Mouse (Mus musculus) neural tube, embryonic 14.5 days (tissue): Measurements from ENCODE around the gene Olfr1532-ps1. TPM values are rescaled to one million over a fixed set of nuclear protein-coding genes. Genes with fewer than 3 reads are reported as not detected.
"Not testable (repeated sequence)": the region's sequence is repeated elsewhere in the genome, so short reads cannot be mapped to it uniquely, and the experiment has no call there.

Source experiments
- ATAC-seq: fragments of 200-750 bp; cut with Nextera tagmentation; 2 replicates; pipeline ENCODE4 v1.8.0; 2017; ENCODE audit warnings: low read depth, mild to moderate bottlenecking, moderate TSS enrichment, moderate library complexity
- H3K27ac ChIP-seq: fragments of 300-500 bp; sonication (generic); 2 replicates; pipeline ENCODE4 v1.5.1; 2014; ENCODE audit warnings: low read depth, mild to moderate bottlenecking, control low read depth, low read length, moderate library complexity, mixed read lengths
- H3K27me3 ChIP-seq: fragments of 300-500 bp; sonication (generic); 2 replicates; pipeline ENCODE4 v1.6.1; 2014; ENCODE audit warnings: low read length; ENCODE audit not compliant: control insufficient read depth, insufficient read depth
- H3K36me3 ChIP-seq: fragments of 300-500 bp; sonication (generic); 2 replicates; pipeline ENCODE4 v1.6.1; 2014; ENCODE audit warnings: low read length, mixed read lengths; ENCODE audit not compliant: control insufficient read depth, insufficient read depth
- H3K4me1 ChIP-seq: fragments of 300-500 bp; sonication (generic); 2 replicates; pipeline ENCODE4 v1.6.1; 2014; ENCODE audit warnings: low read length; ENCODE audit not compliant: control insufficient read depth, insufficient read depth
- H3K4me2 ChIP-seq: fragments of 300-500 bp; sonication (generic); 2 replicates; pipeline ENCODE4 v1.6.1; 2014; ENCODE audit warnings: mild to moderate bottlenecking, low read depth, low read length, control low read depth
- H3K4me3 ChIP-seq: fragments of 300-500 bp; sonication (generic); 2 replicates; pipeline ENCODE4 v1.5.1; 2014; ENCODE audit warnings: low read depth, low read length, control low read depth, mixed read lengths
- H3K9ac ChIP-seq: fragments of 300-500 bp; sonication (generic); replicated peaks from 2 replicates; pipeline ENCODE4 v1.6.1; 2014; ENCODE audit warnings: low read depth, mild to moderate bottlenecking, control low read depth, low read length, mixed read lengths
- H3K9me3 ChIP-seq: fragments of 300-500 bp; sonication (generic); 2 replicates; pipeline ENCODE4 v1.6.1; 2016; ENCODE audit warnings: low read length; ENCODE audit not compliant: control insufficient read depth
- WGBS: fragments of 180-500 bp; shearing (Covaris S2); extraction: QIAGEN DNeasy Blood & Tissue Kit; methylation state at CpG from one replicate; pipeline ENCODE4 v1.1.7; 2014; 5-methylcytosine and 5-hydroxymethylcytosine counted together
- polyA plus RNA-seq: library from polyadenylated mRNA; unstranded; fragments of >200 nt; fragmentation: Nextera tagmentation; extraction: Ambion mirVana; gene quantifications from 2 replicates; pipeline ENCODE4 v1.2.1, GENCODE M21; 2014

Gene Olfr1532-ps1
- not detected in 2 replicates for polyA plus RNA-seq

DNA sequence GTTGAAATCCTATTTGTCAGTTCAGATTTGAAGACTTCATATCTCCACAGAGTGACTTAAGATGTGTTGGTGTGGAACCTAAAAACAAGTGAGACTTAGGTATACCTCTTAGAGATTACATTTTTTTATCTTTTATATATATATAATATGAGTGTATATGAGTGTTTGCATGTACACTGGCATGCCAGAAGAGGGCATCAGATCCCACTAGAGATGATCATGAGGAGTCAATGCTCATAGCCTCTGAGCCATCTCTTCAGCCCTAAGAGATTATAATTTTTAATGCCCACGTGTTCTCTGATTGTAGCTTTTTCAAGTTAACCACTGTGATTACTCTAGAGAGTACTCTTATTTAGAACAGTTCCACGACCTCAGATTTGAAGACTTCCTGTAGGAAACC, at the start of gene Olfr1532-ps1:
Gene Olfr1532-ps1, plus strand, starts transcription at position 326 of the 400 bp plus-strand sequence.
- WGBS = 71% methylated on average over 2 of the region's 2 CpGs
- H3K36me3 ChIP-seq = no peaks in the 10 kb centered on the region
- ATAC-seq = no peak

DNA sequence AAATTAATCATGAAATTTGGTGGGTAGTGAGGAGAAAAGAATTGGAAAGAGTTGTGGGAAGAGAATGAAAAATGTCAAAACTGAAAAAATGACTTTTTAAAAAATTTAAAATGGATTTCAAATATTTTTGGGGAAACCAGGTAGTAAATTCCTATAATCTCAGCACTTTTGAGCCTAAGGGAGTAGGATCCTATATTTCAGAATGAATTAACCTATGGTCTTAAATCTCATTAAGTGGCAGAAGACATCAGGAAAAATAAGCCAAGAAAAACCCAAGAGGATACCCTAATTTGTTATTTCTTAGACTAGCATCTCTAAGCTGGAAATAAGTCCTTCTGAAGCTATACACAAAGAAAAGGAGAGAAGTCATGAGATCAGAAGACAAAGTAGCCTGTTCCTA, 44.9 kb upstream of the Olfr1532-ps1 start, which contains the start of gene Olfr704:
Gene Olfr704, plus strand, starts transcription at position 301 of the 400 bp plus-strand sequence.
- Histone ChIP-seq H3K4me1 (no peaks in the 10 kb centered on the region), H3K9me3 (no peaks in the 10 kb centered on the region), H3K4me3 (no peak within 1 kb of the TSS), H3K27me3 (no peaks in the 10 kb centered on the region), H3K9ac (no peak within 1 kb of the TSS), H3K36me3 (no peaks in the 10 kb centered on the region), H3K4me2 (no peak within 1 kb of the TSS), H3K27ac (no peak within 1 kb of the TSS)
- ATAC-seq = no peak

More for the DNA sequence above, at the start of gene Olfr1532-ps1:
- Histone ChIP-seq H3K27ac (no peak within 1 kb of the TSS), H3K4me1 (no peaks in the 10 kb centered on the region), H3K9ac (no peak within 1 kb of the TSS), H3K9me3 (no peaks in the 10 kb centered on the region), H3K4me3 (no peak within 1 kb of the TSS), H3K27me3 (no peaks in the 10 kb centered on the region), H3K4me2 (no peak within 1 kb of the TSS)

DNA sequence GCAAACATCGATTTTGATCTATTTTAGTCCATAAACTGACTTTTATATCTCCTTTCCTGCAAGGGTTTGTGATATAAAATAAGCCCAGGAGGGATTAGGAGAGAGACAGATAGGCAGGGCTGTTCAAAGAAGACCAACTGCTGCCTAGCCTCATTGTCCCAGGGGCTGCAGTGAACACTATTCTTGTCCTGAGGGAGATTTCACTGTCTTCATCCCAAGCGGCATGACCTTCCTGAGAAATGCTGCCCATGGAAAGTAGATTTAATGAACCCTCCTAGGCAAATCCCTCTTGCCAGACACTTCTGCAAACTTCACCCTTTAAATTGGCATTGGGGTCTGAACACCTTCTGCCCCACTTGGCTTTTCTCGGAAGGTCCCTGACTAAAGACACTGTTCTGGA, 31.0 kb upstream of the Olfr1532-ps1 start, which contains the start of gene Olfr705:
Gene Olfr705, minus strand, starts transcription at position 101 of the 400 bp plus-strand sequence.
- no peak within 1 kb of the TSS for H3K4me2 ChIP-seq
- ATAC-seq = no peak

DNA sequence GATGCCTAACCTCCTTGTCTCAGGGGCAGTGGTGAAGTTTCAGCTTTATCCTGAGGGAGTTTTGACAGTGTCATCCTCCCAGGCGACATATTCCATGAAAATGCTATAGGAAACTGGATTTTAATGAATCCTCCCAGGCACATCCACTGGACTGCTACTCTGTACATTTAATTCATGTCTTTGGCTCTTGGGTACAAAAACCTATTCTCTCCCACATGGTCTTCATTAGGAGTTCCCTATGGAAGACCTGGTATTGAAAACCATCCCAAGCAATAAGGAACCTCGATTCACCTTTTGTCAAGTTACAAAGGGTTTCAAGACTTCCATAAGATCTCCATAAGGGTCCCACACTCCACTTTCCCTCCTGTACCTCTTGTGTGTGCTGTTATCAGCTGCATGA, 19.7 kb upstream of the Olfr1532-ps1 start, which contains the start of gene Olfr706:
Gene Olfr706, minus strand, starts transcription at position 101 of the 400 bp plus-strand sequence.
- H3K27me3 ChIP-seq = no peaks in the 10 kb centered on the region
- H3K4me2 ChIP-seq = no peak within 1 kb of the TSS
- ATAC-seq = no peak
- no peak within 1 kb of the TSS for H3K9ac ChIP-seq
- WGBS = 81% methylated on average over 2 of the region's 2 CpGs
- no peak within 1 kb of the TSS for H3K27ac ChIP-seq
- H3K4me3 ChIP-seq = no peak within 1 kb of the TSS
- H3K36me3 ChIP-seq = no peaks in the 10 kb centered on the region
- H3K4me1 ChIP-seq = no peaks in the 10 kb centered on the region
- H3K9me3 ChIP-seq = no peaks in the 10 kb centered on the region

More for the DNA sequence above, 31.0 kb upstream of the Olfr1532-ps1 start, which contains the start of gene Olfr705:
- WGBS = 84% methylated on average over 3 of the region's 3 CpGs
- H3K27me3 ChIP-seq = no peaks in the 10 kb centered on the region
- H3K36me3 ChIP-seq = no peaks in the 10 kb centered on the region
- no peak within 1 kb of the TSS for H3K27ac ChIP-seq
- no peak within 1 kb of the TSS for H3K4me3 ChIP-seq
- no peak within 1 kb of the TSS for H3K9ac ChIP-seq
- H3K9me3 ChIP-seq = no peaks in the 10 kb centered on the region
- no peaks in the 10 kb centered on the region for H3K4me1 ChIP-seq

DNA sequence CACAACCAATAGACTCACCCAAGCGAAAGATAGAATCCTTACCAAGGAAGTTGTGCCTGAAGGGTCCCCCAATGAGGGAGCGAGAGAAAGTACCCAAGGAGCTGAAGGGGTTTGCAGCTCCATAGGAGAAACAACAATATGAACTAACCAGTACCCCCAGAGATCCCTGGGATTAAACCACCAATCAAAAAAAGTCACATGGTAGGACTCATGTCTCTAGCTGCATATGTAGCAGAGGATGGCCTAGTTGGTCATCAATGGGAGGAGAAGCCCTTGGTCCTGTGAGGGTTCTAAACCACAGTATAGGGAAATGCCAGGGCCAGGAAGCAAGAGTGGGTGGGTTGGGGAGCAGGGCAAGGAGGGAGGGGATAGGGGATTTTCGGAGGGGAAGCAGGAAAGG, 6.7 kb upstream of the Olfr1532-ps1 start, which contains the start of gene Olfr707:
Gene Olfr707, minus strand, starts transcription at position 101 of the 400 bp plus-strand sequence.
- not testable (repeated sequence) for H3K4me1 ChIP-seq, H3K36me3 ChIP-seq, H3K4me2 ChIP-seq, H3K9ac ChIP-seq, H3K4me3 ChIP-seq, H3K27ac ChIP-seq, H3K9me3 ChIP-seq, ATAC-seq, H3K27me3 ChIP-seq
- whole genome bisulfite sequencing = 82% methylated on average over 3 of the region's 3 CpGs

DNA sequence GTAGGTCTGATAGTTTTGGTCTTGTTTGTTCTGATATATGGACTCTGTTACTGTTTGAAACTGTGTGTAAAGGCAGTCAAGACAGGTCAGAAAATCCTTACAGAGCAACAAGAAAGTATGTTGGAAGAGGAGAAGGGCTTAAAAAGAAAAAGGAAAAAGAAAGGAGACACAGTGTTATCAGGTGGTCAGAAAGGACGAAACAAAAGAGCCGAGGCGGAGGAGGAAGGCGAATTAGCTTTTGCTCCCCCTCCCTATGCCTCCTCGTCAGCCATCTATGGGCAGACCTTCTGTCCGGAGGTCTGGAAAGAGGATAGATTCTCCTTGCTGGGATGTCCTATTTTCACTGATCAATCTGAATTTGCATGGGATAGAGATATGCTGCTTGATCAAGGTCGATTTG, 13.2 kb downstream of the Olfr1532-ps1 start:
- not testable (repeated sequence) for H3K27ac ChIP-seq, ATAC-seq, H3K9me3 ChIP-seq, H3K4me1 ChIP-seq, H3K36me3 ChIP-seq, H3K27me3 ChIP-seq, H3K4me3 ChIP-seq, H3K9ac ChIP-seq, H3K4me2 ChIP-seq
- WGBS = 81% methylated on average over 4 of the region's 7 CpGs

DNA sequence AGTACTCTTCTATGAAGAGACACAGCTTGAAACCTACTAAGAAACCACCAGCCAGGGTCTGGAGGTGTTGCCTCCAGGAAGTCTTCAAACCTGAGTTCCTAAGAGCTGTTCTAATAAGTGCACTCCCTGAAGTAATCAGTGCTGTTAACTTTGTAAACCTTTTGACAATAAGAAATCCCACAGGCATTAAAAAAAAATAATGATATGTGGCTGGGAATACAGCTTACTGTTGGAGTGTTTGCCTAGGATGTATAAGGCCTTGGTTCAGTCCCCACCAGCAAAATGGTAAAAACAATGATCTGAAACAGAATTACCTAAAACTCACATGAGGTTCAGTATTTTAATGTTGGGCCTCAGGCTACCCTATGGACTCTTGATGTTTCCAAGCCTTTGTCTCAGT, 24.3 kb downstream of the Olfr1532-ps1 start, which contains the start of gene Olfr709-ps1:
Gene Olfr709-ps1, minus strand, starts transcription at position 101 of the 400 bp plus-strand sequence.
- Histone ChIP-seq H3K27me3 (no peaks in the 10 kb centered on the region), H3K9ac (no peak within 1 kb of the TSS), H3K4me3 (no peak within 1 kb of the TSS), H3K4me2 (no peak within 1 kb of the TSS), H3K4me1 (no peaks in the 10 kb centered on the region), H3K27ac (no peak within 1 kb of the TSS), H3K36me3 (no peaks in the 10 kb centered on the region), H3K9me3 (no peaks in the 10 kb centered on the region)
- ATAC-seq = no peak

DNA sequence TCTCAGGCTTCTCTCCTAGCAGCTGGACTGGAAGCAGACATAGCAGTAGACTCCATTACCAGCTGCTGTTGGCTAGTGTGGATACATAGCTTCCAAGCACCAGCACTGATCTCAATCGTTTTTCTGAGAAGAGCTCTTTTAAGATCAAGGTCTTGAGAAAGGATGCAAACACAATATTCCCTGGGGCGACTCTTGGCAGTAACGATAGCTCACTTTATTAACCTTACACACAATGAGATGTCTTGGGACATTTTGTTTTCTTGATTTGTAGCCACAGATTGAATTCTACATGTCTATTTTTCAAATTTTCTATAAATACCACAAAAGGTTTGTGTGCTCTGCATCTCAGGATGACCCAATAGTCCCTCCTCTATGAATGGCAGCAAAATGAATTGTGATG, 40.4 kb downstream of the Olfr1532-ps1 start, which contains the start of gene Olfr710:
Gene Olfr710, minus strand, starts transcription at position 101 of the 400 bp plus-strand sequence.
- no peaks in the 10 kb centered on the region for H3K36me3 ChIP-seq
- no peaks in the 10 kb centered on the region for H3K4me1 ChIP-seq
- no peak within 1 kb of the TSS for H3K4me3 ChIP-seq
- no peak within 1 kb of the TSS for H3K4me2 ChIP-seq
- WGBS = 83% methylated on average over 3 of the region's 3 CpGs
- no peak within 1 kb of the TSS for H3K27ac ChIP-seq
- H3K9me3 ChIP-seq = no peaks in the 10 kb centered on the region; the same call in 1 of the 2 replicates
- no peaks in the 10 kb centered on the region for H3K27me3 ChIP-seq
- H3K9ac ChIP-seq = no peak within 1 kb of the TSS
- no peak for ATAC-seq

DNA sequence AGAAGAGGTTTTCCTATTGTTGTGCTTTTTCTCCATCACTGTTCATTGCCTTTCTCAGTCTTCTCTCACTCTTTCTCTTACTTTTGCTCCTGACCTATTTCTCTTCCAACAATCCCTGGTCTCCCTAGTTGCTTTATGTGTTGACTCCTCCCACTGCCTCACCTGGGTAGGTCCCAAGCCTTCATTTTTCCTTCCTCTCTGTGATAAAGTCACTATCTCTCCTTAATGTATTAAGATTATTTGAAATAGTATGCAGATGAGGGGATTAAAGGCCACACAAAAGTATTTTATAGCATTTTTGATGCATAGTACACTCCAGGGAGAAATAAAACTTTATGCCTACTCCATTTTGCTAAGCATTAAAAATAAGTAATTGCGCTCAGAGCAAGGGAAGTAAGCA, 56.0 kb downstream of the Olfr1532-ps1 start, which contains the start of gene Olfr6:
Gene Olfr6, minus strand, starts transcription at position 101 of the 400 bp plus-strand sequence.
- H3K9me3 ChIP-seq = no peaks in the 10 kb centered on the region
- no peaks in the 10 kb centered on the region for H3K4me1 ChIP-seq
- WGBS = 74% methylated on average over 1 of the region's 1 CpGs
- H3K27me3 ChIP-seq = no peaks in the 10 kb centered on the region
- no peak within 1 kb of the TSS for H3K4me3 ChIP-seq
- no peak within 1 kb of the TSS for H3K27ac ChIP-seq
- no peaks in the 10 kb centered on the region for H3K36me3 ChIP-seq
- no peak for ATAC-seq
- H3K9ac ChIP-seq = no peak within 1 kb of the TSS
- no peak within 1 kb of the TSS for H3K4me2 ChIP-seq
